Mouse (Mus musculus) small intestine, adult 2 months (tissue): Measurements from ENCODE around the gene Tmod4.

Experiments
- CTCF ChIP-seq: fragments of 200-500 bp; IDR thresholded peaks from 2 replicates; pipeline ENCODE4 v1.5.1; 2012; ENCODE audit warnings: low read depth, mild to moderate bottlenecking, control low read depth, inconsistent platforms, low read length, moderate library complexity, mixed read lengths; ENCODE audit not compliant: insufficient replicate concordance, insufficient read length; ENCODE audit errors: extremely low read depth
- POLR2A ChIP-seq: fragments of 200-500 bp; IDR thresholded peaks from 2 replicates; pipeline ENCODE4 v1.6.1; 2012; ENCODE audit warnings: low read depth, mild to moderate bottlenecking, control low read depth, inconsistent platforms, low read length, moderate library complexity

- TF ChIP-seq CTCF (no peak), POLR2A (no peak)
These were observed 2.7 kb upstream of the Tmod4 start for GRCm38 (mm10) chr3:95121580-95121979.
